Mouse (Mus musculus) heart, adult 8-10 months (tissue): ENCODE data around the gene Ube2h. TPM values are rescaled to one million over a fixed set of nuclear protein-coding genes. Genes with fewer than 3 reads are reported as not detected.

Experiments
- DNase-seq: peaks from one replicate; pipeline ENCODE4 v3.0.0; 2022; ENCODE audit warnings: low spot score
- microRNA-seq: library from miRNA; unstranded; fragments of <30 nt; microRNA quantifications from one replicate; pipeline ENCODE4 v1.2.0, GENCODE M21; 2022
- total RNA-seq, 4 experiments: library from RNA; stranded (reverse); gene quantifications; 2 replicates each; pipeline ENCODE4 v1.2.4; 2022

The Ube2h gene
- total RNA-seq, 4 experiments from 2014 or later = 59.8 to 73.0 (median 62.5) TPM

DNA sequence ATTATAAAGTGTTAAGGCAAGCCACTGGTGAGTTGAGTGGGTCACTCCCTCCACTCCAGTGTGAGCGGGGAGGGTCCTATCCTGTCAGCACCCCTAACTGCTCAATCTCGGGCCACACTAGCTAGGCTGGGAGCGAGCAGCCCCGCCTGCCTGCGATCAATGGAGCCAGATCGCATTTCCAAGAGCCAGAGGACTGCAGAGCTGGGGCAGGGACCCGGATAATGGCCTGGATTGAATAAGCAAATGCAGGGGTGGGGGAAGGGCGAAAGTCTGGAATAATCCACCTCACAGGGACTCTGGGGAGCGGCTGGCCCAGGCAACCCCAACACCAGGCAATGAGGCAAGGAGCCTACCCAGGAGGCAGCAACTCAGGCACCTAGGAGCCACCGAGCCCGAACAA is 137.1 kb downstream of the Ube2h start:
- no peak for DNase-seq

DNA sequence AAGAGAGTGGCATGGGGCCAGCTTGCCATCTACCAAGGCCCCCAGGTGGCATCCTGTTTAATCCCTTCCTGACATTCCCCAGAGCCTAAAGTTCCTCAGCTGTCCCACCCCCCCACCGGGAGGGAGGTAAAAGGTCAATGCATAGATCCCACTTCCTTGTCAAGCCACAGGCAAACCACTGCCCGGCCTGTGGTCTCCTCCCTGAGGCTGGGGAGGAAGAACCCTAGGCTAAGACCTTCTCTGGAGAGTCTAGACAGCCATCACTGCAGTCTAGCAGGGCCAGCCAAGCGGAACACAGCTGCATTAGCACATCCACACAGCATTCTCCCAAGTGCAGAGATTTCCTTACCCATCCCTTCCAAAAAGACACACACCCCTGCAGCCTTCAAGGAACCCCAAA is 138.0 kb downstream of the Ube2h start:
- DNase-seq = no peak

DNA sequence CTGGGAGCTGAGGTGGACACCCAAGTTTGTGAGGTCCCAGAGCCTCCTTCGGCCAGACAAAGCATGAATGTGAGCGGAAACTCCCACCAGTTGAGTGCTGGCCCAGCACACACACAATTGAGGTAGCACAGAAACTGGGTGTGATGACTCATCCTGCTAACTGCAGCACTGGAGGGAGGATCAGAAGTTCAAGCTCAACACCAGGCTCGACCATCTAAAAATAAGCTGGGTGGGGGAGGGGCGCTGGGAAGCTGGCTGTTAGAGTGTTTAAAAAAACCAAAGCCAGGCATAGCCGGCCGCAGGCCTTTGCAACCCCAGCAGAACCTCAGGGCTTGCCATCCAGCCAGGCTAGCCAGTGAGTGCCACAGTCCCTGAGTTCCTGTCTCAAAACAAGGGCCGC is 142.2 kb downstream of the Ube2h start:
- DNase-seq = no peak

DNA sequence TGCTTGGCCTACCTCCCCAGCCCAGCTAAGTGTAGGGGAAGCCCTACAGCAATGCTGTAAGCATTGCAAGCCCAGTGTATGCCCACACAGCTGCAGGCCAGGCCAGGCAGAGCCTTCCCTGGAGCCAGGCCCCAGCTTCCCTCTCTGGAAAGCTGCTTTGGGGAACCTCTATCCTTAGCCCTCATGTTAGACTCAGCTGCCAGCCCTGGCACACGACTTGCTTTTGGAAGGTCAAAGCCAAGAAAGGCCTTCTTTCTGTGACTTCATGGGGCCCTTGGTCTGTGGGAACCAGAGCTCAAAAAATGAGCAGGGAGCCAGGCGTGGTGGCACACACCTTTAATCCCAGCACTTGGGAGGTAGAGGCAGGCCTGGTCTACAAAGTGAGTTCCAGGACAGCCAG is 142.7 kb downstream of the Ube2h start:
- DNase-seq = no peak

Small RNAs within 50 kb of the gene (microRNA-seq; reads per million reads assigned to microRNA genes)
- gene Mir182 (19.6 reads per million, percentile 35 among the genes with 10 or more reads in this experiment), gene Mir183 (27.7 reads per million, percentile 42 among the genes with 10 or more reads in this experiment), gene Mir96 (not detected)

Other genes with a start within 250 kb of the Ube2h start
- 10 to 100 TPM; 14.5 to 18.4 (median 16.6) TPM for gene Zc3hc1, start 86.5 kb upstream of the Ube2h start, total RNA-seq
- gene Klhdc10, start 97.3 kb upstream of the Ube2h start, total RNA-seq = 10 to 100 TPM; 45.4 to 55.7 (median 50.9) TPM
- 10 to 100 TPM in 2 of 4 experiments, 1 to 10 TPM in 2; 7.3 to 12.4 (median 9.5) TPM for gene Tmem209, start 205.2 kb upstream of the Ube2h start, total RNA-seq
- gene Ssmem1, start 205.3 kb upstream of the Ube2h start, total RNA-seq = under 1 TPM in 1 of 4 experiments, not detected in 3; 0.40 TPM
- under 1 TPM in 1 of 4 experiments, not detected in 3; 0.31 TPM for gene Cpa2, start 237.0 kb upstream of the Ube2h start, total RNA-seq